Mouse (Mus musculus) CH12.LX (cell line): ENCODE measurements around the gene Top3a. TPM values are rescaled to one million over a fixed set of nuclear protein-coding genes. Genes with fewer than 3 reads are reported as not detected.

Experiments used
- DNase-seq: peaks from one replicate; pipeline ENCODE4 v3.0.0-alpha.2; 2013; ENCODE audit errors: extremely low read depth
- H3K27ac ChIP-seq: 2 replicates; pipeline ENCODE4 v1.5.1; 2012; ENCODE audit warnings: low read depth, mild to moderate bottlenecking, control low read depth, moderate library complexity; ENCODE audit not compliant: insufficient read depth
- H3K27me3 ChIP-seq: replicated peaks from 2 replicates; pipeline ENCODE3; 2012; ENCODE audit warnings: inconsistent platforms
- H3K36me3 ChIP-seq, 2 experiments: replicated peaks in 1 of 2; 2 replicates each; pipeline versions ENCODE3 to v1.6.1; 2012; ENCODE audit warnings: inconsistent platforms in 1 of 2, low read length in 1 of 2, mild to moderate bottlenecking in 1 of 2, mixed read lengths in 1 of 2, moderate library complexity in 1 of 2; ENCODE audit not compliant: control insufficient read depth in 1 of 2, insufficient read depth in 1 of 2
- H3K4me1 ChIP-seq, 2 experiments: 2 replicates each; pipeline ENCODE4 v1.6.1; 2012; ENCODE audit warnings: inconsistent platforms in 1 of 2, moderate library complexity in 1 of 2; ENCODE audit not compliant: insufficient read depth in 2 of 2, control insufficient read depth in 1 of 2
- H3K4me2 ChIP-seq: 2 replicates; pipeline ENCODE4 v1.6.1; 2012; ENCODE audit warnings: low read depth, mild to moderate bottlenecking, control low read depth; ENCODE audit not compliant: poor library complexity, insufficient read depth, severe bottlenecking
- H3K4me3 ChIP-seq, 3 experiments: fragments of 150-350 bp in 1 of 3; sonication (generic) in 1 of 3; replicated peaks in 1 of 3; 2 replicates each; pipeline versions ENCODE3 to v1.5.1; 2011 to 2012; ENCODE audit warnings: low read depth in 2 of 3, low read length in 2 of 3, mild to moderate bottlenecking in 2 of 3, moderate library complexity in 2 of 3, control low read depth in 1 of 3, improper control_type of control experiment in 1 of 3, inconsistent platforms in 1 of 3, mixed read lengths in 1 of 3; ENCODE audit not compliant: poor library complexity in 1 of 3
- H3K79me2 ChIP-seq: replicated peaks from 2 replicates; pipeline ENCODE4 v1.6.1; 2012; ENCODE audit warnings: mild to moderate bottlenecking, moderate library complexity; ENCODE audit not compliant: control insufficient read depth, poor library complexity, insufficient read depth, severe bottlenecking; ENCODE audit errors: extremely low read depth
- H3K9ac ChIP-seq: 2 replicates; pipeline ENCODE4 v1.6.1; 2012; ENCODE audit warnings: low read depth, mild to moderate bottlenecking, control low read depth, moderate library complexity; ENCODE audit not compliant: insufficient read depth
- H3K9me3 ChIP-seq: replicated peaks from 2 replicates; pipeline ENCODE3; 2012; ENCODE audit warnings: low read length, inconsistent platforms, mixed read lengths
- BHLHE40 ChIP-seq: IDR thresholded peaks from 2 replicates; pipeline ENCODE4 v1.6.1; 2011; ENCODE audit warnings: mild to moderate bottlenecking, low read depth, low read length, improper control_type of control experiment
- CHD1 ChIP-seq: IDR thresholded peaks from 2 replicates; pipeline ENCODE4 v1.6.1; 2012; ENCODE audit warnings: low read depth, low read length, improper control_type of control experiment, inconsistent platforms
- CHD2 ChIP-seq: IDR thresholded peaks from 2 replicates; pipeline ENCODE4 v1.6.1; 2011; ENCODE audit warnings: low read length, improper control_type of control experiment
- CTCF ChIP-seq, 2 experiments: IDR thresholded peaks in 1 of 2; conservative IDR thresholded peaks in 1 of 2; 2 replicates each; pipeline ENCODE4 v1.5.1; 2011 to 2012; ENCODE audit warnings: low read depth in 2 of 2, low read length in 2 of 2, improper control_type of control experiment in 1 of 2, inconsistent platforms in 1 of 2, mild to moderate bottlenecking in 1 of 2, moderate library complexity in 1 of 2
- E2F4 ChIP-seq: IDR thresholded peaks from 2 replicates; pipeline ENCODE4 v1.6.1; 2011; ENCODE audit warnings: low read depth, low read length, improper control_type of control experiment; ENCODE audit not compliant: insufficient replicate concordance
- ELF1 ChIP-seq: IDR thresholded peaks from 2 replicates; pipeline ENCODE4 v1.6.1; 2014; ENCODE audit warnings: low read depth, mild to moderate bottlenecking, inconsistent platforms, low read length, improper control_type of control experiment
- EP300 ChIP-seq: IDR thresholded peaks from 2 replicates; pipeline ENCODE4 v1.6.1; 2011; ENCODE audit warnings: low read length, improper control_type of control experiment
- ETS1 ChIP-seq: conservative IDR thresholded peaks from 2 replicates; pipeline ENCODE4 v1.6.1; 2012; ENCODE audit warnings: low read depth, mild to moderate bottlenecking, inconsistent platforms, low read length, improper control_type of control experiment, moderate library complexity
- GABPA ChIP-seq: IDR thresholded peaks from 2 replicates; pipeline ENCODE4 v1.6.1; 2012; ENCODE audit warnings: low read depth, low read length, improper control_type of control experiment, inconsistent platforms; ENCODE audit not compliant: insufficient replicate concordance
- IRF4 ChIP-seq: IDR thresholded peaks from 2 replicates; pipeline ENCODE4 v1.6.1; 2014; ENCODE audit warnings: low read depth, mild to moderate bottlenecking, inconsistent platforms, low read length, improper control_type of control experiment
- JUN ChIP-seq: IDR thresholded peaks from 2 replicates; pipeline ENCODE4 v1.6.1; 2011; ENCODE audit warnings: low read depth, mild to moderate bottlenecking, low read length, improper control_type of control experiment, moderate library complexity; ENCODE audit not compliant: insufficient read depth
- JUND ChIP-seq: conservative IDR thresholded peaks from 2 replicates; pipeline ENCODE4 v1.6.1; 2011; ENCODE audit warnings: low read depth, low read length, improper control_type of control experiment
- MAFK ChIP-seq: IDR thresholded peaks from 2 replicates; pipeline ENCODE4 v1.6.1; 2011; ENCODE audit warnings: low read length, improper control_type of control experiment; ENCODE audit not compliant: insufficient replicate concordance
- MAX ChIP-seq: IDR thresholded peaks from 2 replicates; pipeline ENCODE4 v1.6.1; 2011; ENCODE audit warnings: low read length, improper control_type of control experiment
- MAZ ChIP-seq: IDR thresholded peaks from 2 replicates; pipeline ENCODE4 v1.6.1; 2012; ENCODE audit warnings: low read depth, mild to moderate bottlenecking, inconsistent platforms, low read length, improper control_type of control experiment, moderate library complexity
- MEF2A ChIP-seq: IDR thresholded peaks from 2 replicates; pipeline ENCODE4 v1.6.1; 2014; ENCODE audit warnings: low read depth, mild to moderate bottlenecking, inconsistent platforms, low read length, improper control_type of control experiment, borderline replicate concordance
- MXI1 ChIP-seq: IDR thresholded peaks from 2 replicates; pipeline ENCODE4 v1.6.1; 2011; ENCODE audit warnings: mild to moderate bottlenecking, low read depth, low read length, improper control_type of control experiment
- MYC ChIP-seq: IDR thresholded peaks from 2 replicates; pipeline ENCODE4 v1.6.1; 2011; ENCODE audit warnings: low read depth, mild to moderate bottlenecking, improper control_type of control experiment, low read length
- NELFE ChIP-seq: IDR thresholded peaks from 2 replicates; pipeline ENCODE4 v1.6.1; 2011; ENCODE audit warnings: low read depth, low read length, improper control_type of control experiment
- NRF1 ChIP-seq: IDR thresholded peaks from 2 replicates; pipeline ENCODE4 v1.6.1; 2014; ENCODE audit warnings: low read depth, mild to moderate bottlenecking, inconsistent platforms, low read length, improper control_type of control experiment, moderate library complexity
- PAX5 ChIP-seq: IDR thresholded peaks from 2 replicates; pipeline ENCODE4 v1.6.1; 2012; ENCODE audit warnings: low read length, inconsistent platforms, mixed read lengths
- POLR2A ChIP-seq: IDR thresholded peaks from 2 replicates; pipeline ENCODE4 v1.6.1; 2011; ENCODE audit warnings: low read depth, mild to moderate bottlenecking, improper control_type of control experiment, low read length
- POLR2AphosphoS2 ChIP-seq: IDR thresholded peaks from 2 replicates; pipeline ENCODE4 v1.6.1; 2011; ENCODE audit warnings: low read depth, low read length, improper control_type of control experiment
- RCOR1 ChIP-seq: conservative IDR thresholded peaks from 2 replicates; pipeline ENCODE4 v1.6.1; 2012; ENCODE audit warnings: low read depth, mild to moderate bottlenecking, inconsistent platforms, low read length, improper control_type of control experiment
- SIN3A ChIP-seq: IDR thresholded peaks from 2 replicates; pipeline ENCODE4 v1.6.1; 2012; ENCODE audit warnings: low read length, improper control_type of control experiment, inconsistent platforms
- SMC3 ChIP-seq: IDR thresholded peaks from 2 replicates; pipeline ENCODE4 v1.6.1; 2011; ENCODE audit warnings: low read depth, low read length, improper control_type of control experiment
- TBP ChIP-seq: conservative IDR thresholded peaks from 2 replicates; pipeline ENCODE4 v1.6.1; 2011; ENCODE audit warnings: low read depth, low read length, improper control_type of control experiment
- USF1 ChIP-seq: IDR thresholded peaks from 2 replicates; pipeline ENCODE4 v1.6.1; 2014; ENCODE audit warnings: low read depth, mild to moderate bottlenecking, inconsistent platforms, low read length, improper control_type of control experiment
- ZMIZ1 ChIP-seq: IDR thresholded peaks from 2 replicates; pipeline ENCODE4 v1.6.1; 2012; ENCODE audit warnings: low read depth, mild to moderate bottlenecking, inconsistent platforms, low read length, improper control_type of control experiment
- dilution Hi-C: fragments of 300-500 bp; cut with MboI; formaldehyde crosslinking; loops from 2 replicates; pipeline ENCODE4 v1.14.3; 2020; ENCODE audit warnings: low sequenced_read_pairs; ENCODE audit not compliant: extremely low pct_unique_long_range_greater_than_20kb, extremely low pct_ligation_motif_present
- in situ Hi-C: fragments of 300-500 bp; cut with MboI; formaldehyde crosslinking; loops from 3 replicates; pipeline ENCODE4 v1.14.3; 2019; ENCODE audit warnings: low sequenced_read_pairs, low pct_ligation_motif_present, low pct_unique_long_range_greater_than_20kb, mixed read lengths
- polyA plus RNA-seq: library from polyadenylated mRNA; unstranded; fragments of >175 nt; gene quantifications from 2 replicates; pipeline ENCODE4 v1.2.1, GENCODE M21; 2012; ENCODE audit warnings: low read depth; ENCODE audit not compliant: insufficient read length
- total RNA-seq, 2 experiments: library from RNA; depleted of rRNA; stranded (reverse); fragments of 300-350 nt in 1 of 2; fragments of >200 nt in 1 of 2; gene quantifications; 2 replicates each; pipeline ENCODE4 v1.2.3; 2012 to 2014

The Top3a gene
- total and polyA plus RNA-seq, 3 experiments: 19.6 to 43.7 (median 28.8) TPM

DNA sequence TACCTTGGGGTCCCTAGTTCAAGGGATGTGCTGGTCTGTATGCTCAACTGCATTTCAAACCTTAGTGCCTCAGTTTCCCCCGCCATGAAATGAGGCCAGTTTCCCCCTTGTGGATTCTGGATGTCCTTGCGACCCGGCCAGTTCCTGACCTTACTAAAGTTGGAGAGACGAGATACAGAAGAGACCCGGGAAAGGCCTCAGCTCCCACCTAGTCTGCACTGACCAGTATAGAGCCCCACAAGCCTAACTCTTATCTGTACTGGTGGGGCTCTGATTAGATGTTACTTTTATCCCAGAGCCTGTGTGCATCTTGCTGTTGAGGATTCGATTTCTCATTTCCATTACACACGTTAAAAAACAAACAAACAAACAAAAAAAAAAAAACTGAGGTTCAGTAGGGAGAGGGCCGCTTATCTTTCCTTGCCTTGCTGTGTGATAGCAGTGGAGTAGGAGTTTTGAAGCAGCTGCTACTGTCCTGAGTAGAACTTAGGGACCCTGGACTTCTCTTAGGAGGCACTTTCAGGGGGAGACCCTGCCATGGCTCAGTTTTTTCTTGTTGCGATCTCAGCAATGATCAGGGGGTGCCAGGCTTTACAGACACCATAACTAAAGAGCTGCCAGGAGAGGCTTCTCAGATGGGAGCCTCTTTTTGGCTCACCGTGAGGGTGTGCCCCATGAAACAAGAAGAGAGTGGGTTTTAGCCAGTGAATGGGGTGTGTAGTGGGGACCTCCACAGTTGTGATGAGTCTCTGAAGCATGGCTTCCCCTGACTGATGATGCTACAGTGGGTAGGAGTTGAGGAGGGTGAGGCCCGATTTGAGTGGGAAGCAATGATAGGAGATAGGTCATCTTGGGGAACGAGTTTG, 76.6 kb downstream of the Top3a start:
- H3K79me2 ChIP-seq: no peaks in the 10 kb centered on the region
- H3K4me3 ChIP-seq: peak overlapping the region; percentile 84 to 94 (median 88)
- H3K4me1 ChIP-seq: peaks cover 20 to 46% of the 10 kb centered on the region in 2 experiments
- H3K27ac ChIP-seq: no peak overlapping the region
- DNase-seq: no peak
- peaks cover 0 to 20% of the 10 kb centered on the region in 2 experiments for H3K36me3 ChIP-seq
- peak overlapping the region; percentile 93 for H3K9ac ChIP-seq
- peak overlapping the region; percentile 97 for H3K4me2 ChIP-seq
- no peaks in the 10 kb centered on the region for H3K9me3 ChIP-seq
- in situ Hi-C loops: no loop called here
- peaks cover 7% of the 10 kb centered on the region for H3K27me3 ChIP-seq
- no peak for TF ChIP-seq BHLHE40
- no peak for TF ChIP-seq TBP
- no peak for TF ChIP-seq POLR2A
- no peak for TF ChIP-seq MAFK
- no peak for TF ChIP-seq CTCF (conservative IDR thresholded peaks at IDR 0.05 in 1 of 2, IDR thresholded peaks at IDR 0.05 in 1 of 2; ENCODE audit: low read depth in 2 of 2, low read length in 2 of 2)
- no peak for TF ChIP-seq ELF1
- dilution Hi-C loops: no loop called here

DNA sequence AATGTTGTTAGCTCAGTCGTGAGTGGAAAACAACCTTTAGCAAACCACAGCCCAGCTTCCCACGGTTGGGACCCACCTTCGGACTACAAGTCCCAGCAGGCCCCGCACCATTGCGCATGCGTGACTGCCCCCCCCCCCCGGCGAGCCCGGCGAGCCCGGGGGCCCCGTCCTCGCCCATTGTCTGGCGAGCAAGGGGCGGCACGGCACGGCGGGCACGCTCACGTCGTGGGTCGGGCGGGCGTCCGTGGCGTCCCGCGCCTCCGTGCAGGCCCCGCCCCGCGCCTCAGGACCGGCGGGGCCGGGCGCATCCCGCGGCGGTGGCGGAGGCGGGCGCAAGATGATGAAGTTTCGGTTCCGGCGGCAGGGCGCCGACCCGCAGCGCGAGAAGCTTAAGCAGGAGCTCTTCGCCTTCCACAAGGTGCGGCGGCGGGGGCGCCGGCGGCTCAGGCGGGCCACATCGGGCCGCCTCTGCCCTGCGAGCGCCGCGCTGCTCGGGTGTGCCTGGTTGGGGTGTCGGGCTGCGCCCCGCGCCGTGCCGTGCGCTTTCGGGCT, 77.6 kb downstream of the Top3a start, which contains the start of gene Llgl1:
Llgl1 (plus strand) TSS at position 200 of the 552 bp plus-strand sequence.
- no peak within 1 kb of the TSS; the same call in 1 of the 2 replicates for H3K27ac ChIP-seq
- H3K36me3 ChIP-seq: peaks cover 0 to 11% of the 10 kb centered on the region in 2 experiments
- H3K4me2 ChIP-seq: peak within 1 kb of the TSS; percentile 97
- H3K27me3 ChIP-seq: peaks cover 10% of the 10 kb centered on the region
- H3K9me3 ChIP-seq: no peaks in the 10 kb centered on the region
- in situ Hi-C loops (no loop called here), dilution Hi-C loops (no loop called here)
- H3K4me3 ChIP-seq: peak within 1 kb of the TSS; percentile 84 to 94 (median 88)
- DNase-seq: peak; percentile 77
- peaks cover 20 to 46% of the 10 kb centered on the region in 2 experiments for H3K4me1 ChIP-seq
- no peaks in the 10 kb centered on the region for H3K79me2 ChIP-seq
- H3K9ac ChIP-seq: peak within 1 kb of the TSS; percentile 93
- no peak; the same call in none of the 2 replicates for TF ChIP-seq MAX
- TF ChIP-seq MXI1: peak; percentile 46; the same call in 1 of the 2 replicates
- no peak; the same call in 1 of the 2 replicates for TF ChIP-seq CHD2
- peak; percentile 43; the same call in 1 of the 2 replicates for TF ChIP-seq GABPA
- no peak for TF ChIP-seq CTCF (conservative IDR thresholded peaks at IDR 0.05 in 1 of 2, IDR thresholded peaks at IDR 0.05 in 1 of 2; ENCODE audit: low read depth in 2 of 2, low read length in 2 of 2)
- peak; percentile 76 for TF ChIP-seq IRF4
- TF ChIP-seq NELFE: peak; percentile 53; the same call in 1 of the 2 replicates
- TF ChIP-seq SMC3: no peak
- peak; percentile 87; the same call in 1 of the 2 replicates for TF ChIP-seq SIN3A
- no peak for TF ChIP-seq POLR2AphosphoS2
- TF ChIP-seq EP300: no peak; the same call in 1 of the 2 replicates
- peak; percentile 53 for TF ChIP-seq MEF2A
- TF ChIP-seq MYC: no peak
- peak; percentile 79; the same call in 1 of the 2 replicates for TF ChIP-seq POLR2A
- TF ChIP-seq E2F4: no peak
- TF ChIP-seq RCOR1: 0 out of 2 replicates have a peak, but pooled peaks have one; percentile 20
- no peak for TF ChIP-seq ETS1
- peak; percentile 82; the same call in 1 of the 2 replicates for TF ChIP-seq ZMIZ1
- TF ChIP-seq MAZ: peak; percentile 91
- TF ChIP-seq PAX5: no peak
- TF ChIP-seq USF1: no peak; the same call in 1 of the 2 replicates
- peak; percentile 82; the same call in 1 of the 2 replicates for TF ChIP-seq CHD1
- TF ChIP-seq JUND: no peak
- TF ChIP-seq MAFK: no peak
- TF ChIP-seq JUN: no peak
- TF ChIP-seq NRF1: peak; percentile 98
